23 mouse cellular contexts compared by ENCODE assay signal in the genomic region with DNA sequence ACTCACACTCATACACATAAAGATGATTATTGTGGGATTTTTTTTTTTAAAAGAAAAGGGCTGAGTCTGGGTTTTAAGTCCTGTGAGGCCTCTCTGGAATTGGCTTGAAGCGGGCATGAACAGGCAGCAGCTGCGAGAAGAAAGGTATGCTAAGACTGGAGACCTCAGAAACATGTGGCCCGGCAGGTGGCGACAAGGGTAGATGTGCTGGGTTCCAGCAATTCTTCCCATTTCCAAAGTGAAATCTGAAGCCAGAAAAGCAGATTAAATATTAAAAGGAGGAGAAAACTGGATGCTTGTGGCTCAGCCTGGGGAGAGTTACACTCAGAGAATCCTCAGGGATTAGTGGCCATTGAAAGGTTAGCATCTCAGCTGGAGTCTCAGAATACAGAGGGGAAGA. TPM values are rescaled to one million over a fixed set of nuclear protein-coding genes. Genes with fewer than 3 reads are reported as not detected.
DNase-seq lines count a peak whose midpoint lies in the region; ATAC-seq and TF ChIP-seq lines count a peak whose summit lies in the region.
"Had no signal": no experiment of that assay in that cellular context is flagged by ENCODE, and none has a peak within 500 bp of the region (broad histone marks: within the 10 kb centered on the region; RNA-seq: fewer than 3 reads in every experiment).

No protein-coding gene starts in this region.

- no peak for TF ChIP-seq POLR2A in lung, adult 2 months (IDR thresholded peaks at IDR 0.05; ENCODE audit: borderline replicate concordance, extremely low read depth, low read depth, low read length)
- TF ChIP-seq POLR2A in myocyte (IDR thresholded peaks at IDR 0.05; ENCODE audit: insufficient read length, low read depth): no peak

- no peaks in the 10 kb centered on the region for H3K79me2 ChIP-seq in myocyte (ENCODE audit: control insufficient read depth, insufficient read depth)

- H3K27me3 ChIP-seq in embryonic facial prominence, embryonic 14.5 days (replicated peaks; ENCODE audit: control insufficient read depth, insufficient read depth, low read length): no peaks in the 10 kb centered on the region
- peaks cover 21% of the 10 kb centered on the region for H3K27me3 ChIP-seq in embryonic facial prominence, embryonic 10.5 days (replicated peaks; ENCODE audit: low read depth, poor library complexity, severe bottlenecking)
- peaks cover 16% of the 10 kb centered on the region for H3K27me3 ChIP-seq in midbrain, embryonic 10.5 days (ENCODE audit: low read depth, poor library complexity, severe bottlenecking)
- H3K27me3 ChIP-seq in midbrain, postnatal 0 days (ENCODE audit: insufficient read depth, low read length): no peaks in the 10 kb centered on the region
- H3K27me3 ChIP-seq in myocyte (ENCODE audit: control insufficient read depth, insufficient read depth, insufficient read length): no peaks in the 10 kb centered on the region
- H3K27me3 ChIP-seq: heart, embryonic 15.5 days had no signal

- H3K9ac ChIP-seq in embryonic facial prominence, embryonic 14.5 days (ENCODE audit: low read depth, low read length): no peak overlapping the region
- H3K9ac ChIP-seq in midbrain, postnatal 0 days (replicated peaks; ENCODE audit: low read length, poor library complexity, severe bottlenecking): no peak overlapping the region
- H3K9ac ChIP-seq: embryonic facial prominence, embryonic 13.5 days; forebrain, embryonic 13.5 days; forebrain, postnatal 0 days; heart, embryonic 15.5 days had no signal

- H3ac ChIP-seq in myocyte (ENCODE audit: control insufficient read depth, insufficient read length): no peak overlapping the region

- H3K4me3 ChIP-seq in embryonic facial prominence, embryonic 14.5 days (ENCODE audit: low read depth, low read length): no peak overlapping the region
- H3K4me3 ChIP-seq in embryonic facial prominence, embryonic 10.5 days: no peak overlapping the region
- H3K4me3 ChIP-seq in lung, adult 2 months (replicated peaks; ENCODE audit: extremely low read depth, low read depth, low read length): no peak overlapping the region
- H3K4me3 ChIP-seq in midbrain, embryonic 10.5 days: no peak overlapping the region
- H3K4me3 ChIP-seq in midbrain, postnatal 0 days (ENCODE audit: low read depth, low read length): no peak overlapping the region
- H3K4me3 ChIP-seq in myocyte: no peak overlapping the region
- H3K4me3 ChIP-seq: embryonic facial prominence, embryonic 13.5 days; forebrain, embryonic 13.5 days; heart, adult 2 months; heart, embryonic 15.5 days had no signal

- H3K27ac ChIP-seq in embryonic facial prominence, embryonic 14.5 days (replicated peaks; ENCODE audit: low read depth, low read length): no peak overlapping the region
- no peak overlapping the region for H3K27ac ChIP-seq in embryonic facial prominence, embryonic 10.5 days (replicated peaks)
- 0 out of 2 replicates have a peak overlapping the region, but pooled peaks have one; percentile 28 for H3K27ac ChIP-seq in midbrain, embryonic 10.5 days (replicated peaks)
- H3K27ac ChIP-seq in midbrain, postnatal 0 days (ENCODE audit: low read depth, low read length): no peak overlapping the region
- H3K27ac ChIP-seq: embryonic facial prominence, embryonic 13.5 days; forebrain, embryonic 13.5 days; heart, adult 2 months; heart, embryonic 15.5 days had no signal

- H3K36me3 ChIP-seq in embryonic facial prominence, embryonic 14.5 days (ENCODE audit: control insufficient read depth, insufficient read depth, low read length): no peaks in the 10 kb centered on the region
- no peaks in the 10 kb centered on the region for H3K36me3 ChIP-seq in embryonic facial prominence, embryonic 10.5 days (replicated peaks)
- H3K36me3 ChIP-seq in midbrain, embryonic 10.5 days: no peaks in the 10 kb centered on the region
- H3K36me3 ChIP-seq in midbrain, postnatal 0 days (ENCODE audit: insufficient read depth, low read length): no peaks in the 10 kb centered on the region
- no peaks in the 10 kb centered on the region for H3K36me3 ChIP-seq in myocyte (ENCODE audit: control insufficient read depth, insufficient read depth)
- H3K36me3 ChIP-seq: embryonic facial prominence, embryonic 13.5 days; G1E; heart, embryonic 15.5 days had no signal

- 33% methylated on average over 4 of the region's 4 CpGs for WGBS in embryonic facial prominence, embryonic 14.5 days
- WGBS in embryonic facial prominence, embryonic 10.5 days: 59% methylated on average over 4 of the region's 4 CpGs
- WGBS in lung, adult 2 months: 56% methylated on average over 4 of the region's 4 CpGs
- 67% methylated on average over 4 of the region's 4 CpGs for WGBS in midbrain, embryonic 10.5 days
- WGBS in midbrain, postnatal 0 days: 42% methylated on average over 4 of the region's 4 CpGs

- 0 out of 2 replicates have a peak, but pooled peaks have one; percentile 12 for TF ChIP-seq CTCF in lung, adult 2 months (IDR thresholded peaks at IDR 0.05; ENCODE audit: insufficient read depth, low read length)
- no peak for TF ChIP-seq CTCF in midbrain, postnatal 0 days (IDR thresholded peaks at IDR 0.05)

- ATAC-seq in embryonic facial prominence, embryonic 14.5 days (ENCODE audit: low read depth): peak; percentile 62; the same call in 1 of the 2 replicates
- no peak for ATAC-seq in midbrain, postnatal 0 days (ENCODE audit: low FRiP score)
- ATAC-seq: CD4-positive, CD25-positive, alpha-beta regulatory T cell, adult 4 months; forebrain, embryonic 13.5 days; forebrain, postnatal 0 days had no signal

- DNase-seq in embryonic facial prominence, embryonic 14.5 days (ENCODE audit: low spot score): peak; percentile 74
- no peak for DNase-seq in embryonic facial prominence, embryonic 10.5 days (ENCODE audit: low spot score)
- no peak for DNase-seq in lung, adult 2 months
- DNase-seq in lung, postnatal 14 days: no peak
- no peak for DNase-seq in midbrain, embryonic 10.5 days (ENCODE audit: low spot score)
- DNase-seq in midbrain, postnatal 0 days (ENCODE audit: low spot score): no peak
- no peak for DNase-seq in cerebellum, adult 8-10 months
- DNase-seq: adrenal gland, postnatal 10 days; B cell, adult 2 months; cerebellum, adult 11 months; cerebellum, adult 9-10 months; cerebellum, postnatal 25 days; forebrain, postnatal 0 days; gastrocnemius, postnatal 14 days; heart, adult 2 months; heart, postnatal 14 days had no signal

- no peak overlapping the region for H3K4me2 ChIP-seq in embryonic facial prominence, embryonic 14.5 days (ENCODE audit: low read depth, low read length)
- H3K4me2 ChIP-seq in midbrain, postnatal 0 days (ENCODE audit: low read depth, low read length, poor library complexity, severe bottlenecking): no peak overlapping the region
- no peak overlapping the region for H3K4me2 ChIP-seq in myocyte (ENCODE audit: low read depth)
- H3K4me2 ChIP-seq: embryonic facial prominence, embryonic 13.5 days; forebrain, embryonic 13.5 days; heart, embryonic 11.5 days; heart, embryonic 15.5 days had no signal

- no peaks in the 10 kb centered on the region for H3K9me3 ChIP-seq in embryonic facial prominence, embryonic 14.5 days (ENCODE audit: control insufficient read depth, low read length)
- no peaks in the 10 kb centered on the region for H3K9me3 ChIP-seq in embryonic facial prominence, embryonic 10.5 days
- H3K9me3 ChIP-seq in midbrain, embryonic 10.5 days (replicated peaks): no peaks in the 10 kb centered on the region
- no peaks in the 10 kb centered on the region for H3K9me3 ChIP-seq in midbrain, postnatal 0 days (ENCODE audit: low read length)
- H3K9me3 ChIP-seq: embryonic facial prominence, embryonic 13.5 days; forebrain, embryonic 13.5 days; G1E; heart, embryonic 15.5 days had no signal

- H3K4me1 ChIP-seq in embryonic facial prominence, embryonic 14.5 days (ENCODE audit: control insufficient read depth, insufficient read depth, low read length): peaks cover 4% of the 10 kb centered on the region; the same call in 1 of the 2 replicates
- H3K4me1 ChIP-seq in embryonic facial prominence, embryonic 10.5 days: peaks cover 12% of the 10 kb centered on the region
- H3K4me1 ChIP-seq in lung, adult 2 months (ENCODE audit: control insufficient read depth, insufficient read depth, low read length): 0 out of 2 replicates have a peak, but pooled peaks cover 2% of the 10 kb centered on the region
- peaks cover 19% of the 10 kb centered on the region for H3K4me1 ChIP-seq in midbrain, embryonic 10.5 days
- H3K4me1 ChIP-seq in midbrain, postnatal 0 days (ENCODE audit: insufficient read depth, low read length): no peaks in the 10 kb centered on the region

TF ChIP-seq in myocyte, 11 proteins besides CTCF, POLR2A, EP300 and RAD21 (continues in another document):
- TF ChIP-seq POLR2AphosphoS2 (IDR thresholded peaks at IDR 0.05; ENCODE audit: insufficient read length, low read depth): no peak

RNA-seq across cellular contexts. Expression of a gene that starts 24.0 kb away (rescaled TPM):
- polyA plus RNA-seq in embryonic facial prominence, embryonic 14.5 days (2014; fragmentation: Nextera tagmentation; extraction: Ambion mirVana): 0.71 and 1.2 TPM in 2 replicates
- polyA plus RNA-seq in embryonic facial prominence, embryonic 10.5 days (2016; fragmentation: Nextera tagmentation; extraction: Ambion mirVana): 0.20 and 0.52 TPM in 2 replicates
- polyA plus RNA-seq in lung, adult 2 months (2012; rRNA removed): 16.5 and 23.6 TPM in 2 replicates
- polyA plus RNA-seq in midbrain, embryonic 10.5 days (2016; fragmentation: Nextera tagmentation; extraction: Ambion mirVana): 0.15 and 0.50 TPM in 2 replicates
- 1.3 and 2.3 TPM in 2 replicates for total RNA-seq in midbrain, postnatal 0 days (2014; rRNA removed)
- 0.88 and 0.89 TPM in 2 replicates for polyA plus RNA-seq in midbrain, postnatal 0 days (2015; fragmentation: Nextera tagmentation; extraction: Ambion mirVana)
- 0.04 TPM for polyA plus RNA-seq in myocyte (2012; fragmentation: generic; extraction: Trizol)
- total RNA-seq: heart, adult 2 months had no signal
- polyA plus RNA-seq: G1E had no signal

RNA-seq across cellular contexts. Expression of a gene that starts 24.1 kb away (rescaled TPM):
- polyA plus RNA-seq in embryonic facial prominence, embryonic 14.5 days (2014; fragmentation: Nextera tagmentation; extraction: Ambion mirVana): 39.1 and 41.1 TPM in 2 replicates
- polyA plus RNA-seq in embryonic facial prominence, embryonic 10.5 days (2016; fragmentation: Nextera tagmentation; extraction: Ambion mirVana): 42.7 and 48.2 TPM in 2 replicates
- 15.3 and 19.1 TPM in 2 replicates for polyA plus RNA-seq in lung, adult 2 months (2012; rRNA removed)
- 30.4 and 34.3 TPM in 2 replicates for polyA plus RNA-seq in midbrain, embryonic 10.5 days (2016; fragmentation: Nextera tagmentation; extraction: Ambion mirVana)
- 28.5 and 28.7 TPM in 2 replicates for total RNA-seq in midbrain, postnatal 0 days (2014; rRNA removed)
- polyA plus RNA-seq in midbrain, postnatal 0 days (2015; fragmentation: Nextera tagmentation; extraction: Ambion mirVana): 49.8 and 52.0 TPM in 2 replicates
- 16.2 TPM for polyA plus RNA-seq in myocyte (2012; fragmentation: generic; extraction: Trizol)

RNA-seq across cellular contexts. Expression of a gene that starts 37.8 kb away (rescaled TPM):
- polyA plus RNA-seq in embryonic facial prominence, embryonic 14.5 days (2014; fragmentation: Nextera tagmentation; extraction: Ambion mirVana): 44.4 and 47.3 TPM in 2 replicates
- polyA plus RNA-seq in embryonic facial prominence, embryonic 10.5 days (2016; fragmentation: Nextera tagmentation; extraction: Ambion mirVana): 69.1 and 69.8 TPM in 2 replicates
- 8.1 and 13.7 TPM in 2 replicates for polyA plus RNA-seq in lung, adult 2 months (2012; rRNA removed)
- 64.2 and 65.4 TPM in 2 replicates for polyA plus RNA-seq in midbrain, embryonic 10.5 days (2016; fragmentation: Nextera tagmentation; extraction: Ambion mirVana)
- 35.2 and 39.9 TPM in 2 replicates for total RNA-seq in midbrain, postnatal 0 days (2014; rRNA removed)
- 42.1 and 48.4 TPM in 2 replicates for polyA plus RNA-seq in midbrain, postnatal 0 days (2015; fragmentation: Nextera tagmentation; extraction: Ambion mirVana)
- 12.0 TPM for polyA plus RNA-seq in myocyte (2012; fragmentation: generic; extraction: Trizol)
